Mouse (Mus musculus) Muller cell, postnatal 12 days (primary cell): Measurements from ENCODE around the gene Reps1.
"Not testable (repeated sequence)": the region's sequence is repeated elsewhere in the genome, so short reads cannot be mapped to it uniquely, and the experiment has no call there.

Experiments
- DNase-seq: peaks from one replicate; pipeline ENCODE4 v3.0.0-alpha.2; 2015; ENCODE audit errors: inconsistent ontology term

Gene Reps1

DNA sequence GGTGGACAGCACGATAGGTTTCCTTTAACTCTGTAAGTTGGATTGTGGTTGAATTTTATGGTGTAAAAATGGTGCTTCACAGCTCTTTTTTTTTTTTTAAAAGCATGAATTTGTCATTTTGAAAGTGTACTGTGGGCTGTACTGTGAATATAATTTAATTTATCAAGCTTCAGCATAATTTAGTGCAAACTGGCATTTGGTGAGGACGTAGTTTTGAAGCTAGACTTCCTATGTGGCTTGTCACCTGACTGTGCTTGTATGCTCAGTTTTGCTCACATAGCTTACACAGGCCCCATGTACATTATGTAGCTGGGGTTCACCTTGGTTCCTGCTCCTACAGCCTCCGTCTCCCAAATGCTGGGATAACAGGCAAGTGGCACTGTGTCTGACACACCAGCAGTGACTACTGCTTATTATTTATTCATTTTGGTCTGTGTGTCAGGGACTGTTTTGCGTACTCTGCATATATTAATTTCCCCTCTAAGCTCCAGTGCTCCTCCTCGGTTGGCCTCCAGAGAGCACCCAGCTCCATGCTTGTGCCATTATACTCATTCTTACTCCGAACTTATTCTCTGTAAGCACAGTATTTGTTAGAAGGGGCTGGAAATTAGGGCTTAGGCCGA is 9.1 kb downstream of the Reps1 start:
- DNase-seq: no peak

GRCm38 (mm10) chr10:18066031-18066439 is 10.4 kb downstream of the Reps1 start:
- no peak for DNase-seq

GRCm38 (mm10) chr10:18067761-18068446 is 12.2 kb downstream of the Reps1 start:
- no peak for DNase-seq

DNA sequence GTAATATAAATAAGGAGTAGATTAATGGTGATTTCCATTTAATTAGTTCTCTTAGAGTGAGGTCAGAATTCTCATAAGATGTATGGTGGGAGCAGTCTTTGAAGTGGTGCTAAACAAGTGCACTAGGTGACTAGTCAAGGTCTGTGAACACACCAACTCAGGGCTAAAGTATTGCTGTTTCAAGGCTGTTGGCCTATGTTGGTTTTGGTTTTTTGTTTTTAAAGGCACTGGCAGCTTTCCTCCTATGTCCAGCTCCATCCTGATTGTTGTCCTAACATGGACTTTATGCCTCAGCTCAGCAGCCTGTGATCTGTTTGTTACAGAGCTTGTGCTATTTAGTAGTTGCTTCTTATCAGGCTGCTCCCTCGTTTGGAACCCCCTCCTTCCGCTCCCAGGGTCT is 13.2 kb downstream of the Reps1 start:
- DNase-seq: no peak

DNA sequence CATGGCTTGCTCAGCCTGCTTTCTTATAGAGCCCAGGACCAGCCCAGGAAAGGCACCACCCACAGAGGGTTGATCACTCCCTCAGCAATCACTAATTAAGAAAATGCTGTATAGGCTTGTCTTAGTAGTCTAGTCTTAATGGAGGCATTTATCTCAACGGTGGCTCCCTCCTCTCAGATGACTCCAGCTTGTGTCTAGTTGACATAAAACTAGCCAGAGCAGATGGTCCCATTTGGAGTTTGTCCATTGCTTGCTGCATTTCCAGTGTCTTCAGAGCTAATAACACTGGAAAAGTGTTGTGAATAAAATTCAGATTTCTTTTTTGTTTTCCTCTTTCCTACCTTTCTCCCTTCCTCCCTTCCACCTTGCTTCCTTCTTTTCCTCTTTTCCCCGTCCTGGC is 13.9 kb downstream of the Reps1 start:
- DNase-seq: no peak

DNA sequence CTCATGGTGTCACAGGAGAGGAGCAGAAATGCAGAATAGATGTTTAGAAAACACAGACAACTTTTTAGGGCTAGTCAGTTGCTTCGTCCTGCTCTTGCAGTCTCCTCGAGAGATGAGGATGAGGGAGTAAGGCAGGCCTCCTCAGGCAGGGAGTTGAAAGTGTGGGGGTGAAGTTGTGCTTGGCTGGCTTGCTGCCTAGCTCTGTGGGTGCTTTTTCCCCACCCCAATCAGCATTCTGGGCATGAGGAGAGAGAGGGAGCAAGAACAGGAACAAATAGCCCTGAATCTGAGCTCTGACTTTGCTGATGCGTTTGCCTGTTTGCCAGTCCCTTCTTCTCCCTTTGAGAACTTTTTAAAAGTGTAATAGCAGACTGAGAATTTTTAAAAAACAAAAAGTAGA is 14.5 kb downstream of the Reps1 start:
- peak; percentile 32 for DNase-seq

- DNase-seq: no peak
Measured at GRCm38 (mm10) chr10:18070616-18071015, 15.0 kb downstream of the Reps1 start.

DNA sequence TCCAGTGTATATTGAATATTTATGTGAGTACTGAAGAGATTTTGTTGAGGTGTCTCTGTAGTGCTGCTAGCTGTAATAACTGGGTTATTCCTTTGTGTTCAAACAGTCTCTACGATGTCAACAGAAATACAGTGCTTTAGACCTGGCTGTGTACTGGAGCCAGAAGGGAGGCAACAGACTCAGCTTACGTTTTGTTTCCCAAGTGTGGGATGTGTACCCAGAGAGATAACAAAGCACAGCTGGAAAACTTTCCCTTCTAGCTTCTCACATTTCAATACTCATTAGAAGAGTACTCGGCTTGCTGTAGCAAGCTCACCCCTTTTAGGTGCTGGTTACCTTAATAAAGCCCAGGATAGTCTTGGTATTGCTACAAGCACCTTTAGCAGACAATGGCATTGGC is 17.2 kb downstream of the Reps1 start:
- no peak for DNase-seq

DNA sequence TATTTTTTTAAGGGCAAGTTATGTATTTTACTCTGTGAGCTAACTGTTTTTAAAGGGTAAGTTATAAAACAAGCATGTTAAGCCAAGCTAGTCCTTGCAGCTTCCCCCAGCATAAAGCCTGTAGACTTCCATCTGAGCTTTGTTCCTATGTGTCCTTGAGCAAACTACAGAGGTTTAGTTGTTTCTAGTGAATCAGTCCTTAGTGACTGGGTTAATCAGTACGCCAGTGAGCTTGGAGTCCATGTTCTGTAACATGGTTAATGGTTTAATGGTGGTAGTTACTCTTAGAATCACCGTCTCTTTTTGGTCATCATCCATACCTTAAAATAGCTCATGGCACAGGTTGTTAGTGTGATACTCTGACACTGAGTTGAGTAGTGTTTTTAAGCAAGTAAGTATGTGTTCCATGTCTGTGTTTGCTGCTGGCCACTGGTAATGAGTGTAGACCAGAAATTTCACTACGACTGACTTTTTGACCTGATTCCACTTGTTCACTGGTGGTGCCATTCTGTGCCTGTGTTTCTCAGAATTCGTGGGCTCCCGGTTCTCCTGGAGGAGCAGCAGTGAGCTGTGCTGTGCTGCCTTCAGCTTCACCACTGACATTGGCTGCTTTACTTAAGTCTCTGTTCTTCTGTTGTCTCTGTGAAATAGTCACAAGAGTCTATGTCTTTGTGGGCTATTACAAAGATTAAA is 18.9 kb downstream of the Reps1 start:
- DNase-seq: no peak

- DNase-seq: no peak
Measured at GRCm38 (mm10) chr10:18075845-18076244, 20.2 kb downstream of the Reps1 start.

GRCm38 (mm10) chr10:18081536-18081935 is 25.9 kb downstream of the Reps1 start:
- peak; percentile 51 for DNase-seq

GRCm38 (mm10) chr10:18082772-18083171 is 27.1 kb downstream of the Reps1 start:
- no peak for DNase-seq

DNA sequence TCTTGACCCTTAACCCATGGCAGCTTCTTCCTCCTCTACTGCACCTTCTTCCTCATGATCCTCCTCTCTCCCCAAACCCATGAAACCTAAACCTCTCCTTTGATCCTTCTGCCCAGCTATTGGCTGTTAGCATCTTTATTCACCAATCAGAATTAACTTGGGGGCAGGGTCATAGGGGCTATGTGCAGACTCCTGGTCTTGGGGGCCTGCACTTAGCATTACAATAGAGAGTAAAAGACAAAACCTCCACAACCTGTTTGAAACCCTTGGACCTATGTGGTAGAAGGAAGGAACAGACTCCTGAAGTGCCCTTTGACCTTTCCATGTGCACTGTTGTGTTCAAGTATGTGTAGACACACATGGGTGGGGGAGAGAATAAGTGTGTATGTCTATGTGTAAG is 35.0 kb downstream of the Reps1 start:
- DNase-seq: no peak

- DNase-seq: no peak
Measured at GRCm38 (mm10) chr10:18102166-18102565, 46.5 kb downstream of the Reps1 start.

- DNase-seq: peak; percentile 38
Measured at GRCm38 (mm10) chr10:18107471-18107870, 51.8 kb downstream of the Reps1 start.

DNA sequence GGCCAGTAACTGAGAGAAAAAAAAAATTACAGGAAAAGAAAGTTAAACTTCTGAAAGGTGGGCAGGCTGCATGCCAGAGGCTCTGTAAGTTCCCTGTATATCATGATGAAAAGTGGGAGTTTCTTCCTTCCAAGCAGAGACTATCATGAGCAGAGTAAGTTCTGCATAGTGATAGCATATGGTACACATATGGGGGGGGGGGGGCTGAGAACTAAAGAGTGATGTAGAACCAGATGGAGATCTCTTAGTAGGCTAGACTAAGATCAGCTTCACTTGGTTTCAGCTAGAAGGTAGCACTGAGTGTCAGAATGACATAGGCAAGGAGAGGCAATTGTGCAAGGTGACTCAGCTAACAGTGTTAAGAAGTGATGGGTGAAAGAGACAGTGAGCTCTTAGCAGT is 55.3 kb downstream of the Reps1 start:
- DNase-seq: no peak

- DNase-seq: no peak
Measured at GRCm38 (mm10) chr10:18113473-18114093, 57.9 kb downstream of the Reps1 start.

- no peak for DNase-seq
Measured at GRCm38 (mm10) chr10:18118336-18118735, 62.7 kb downstream of the Reps1 start.

GRCm38 (mm10) chr10:18130276-18130675 is 74.6 kb downstream of the Reps1 start:
- no peak for DNase-seq

DNA sequence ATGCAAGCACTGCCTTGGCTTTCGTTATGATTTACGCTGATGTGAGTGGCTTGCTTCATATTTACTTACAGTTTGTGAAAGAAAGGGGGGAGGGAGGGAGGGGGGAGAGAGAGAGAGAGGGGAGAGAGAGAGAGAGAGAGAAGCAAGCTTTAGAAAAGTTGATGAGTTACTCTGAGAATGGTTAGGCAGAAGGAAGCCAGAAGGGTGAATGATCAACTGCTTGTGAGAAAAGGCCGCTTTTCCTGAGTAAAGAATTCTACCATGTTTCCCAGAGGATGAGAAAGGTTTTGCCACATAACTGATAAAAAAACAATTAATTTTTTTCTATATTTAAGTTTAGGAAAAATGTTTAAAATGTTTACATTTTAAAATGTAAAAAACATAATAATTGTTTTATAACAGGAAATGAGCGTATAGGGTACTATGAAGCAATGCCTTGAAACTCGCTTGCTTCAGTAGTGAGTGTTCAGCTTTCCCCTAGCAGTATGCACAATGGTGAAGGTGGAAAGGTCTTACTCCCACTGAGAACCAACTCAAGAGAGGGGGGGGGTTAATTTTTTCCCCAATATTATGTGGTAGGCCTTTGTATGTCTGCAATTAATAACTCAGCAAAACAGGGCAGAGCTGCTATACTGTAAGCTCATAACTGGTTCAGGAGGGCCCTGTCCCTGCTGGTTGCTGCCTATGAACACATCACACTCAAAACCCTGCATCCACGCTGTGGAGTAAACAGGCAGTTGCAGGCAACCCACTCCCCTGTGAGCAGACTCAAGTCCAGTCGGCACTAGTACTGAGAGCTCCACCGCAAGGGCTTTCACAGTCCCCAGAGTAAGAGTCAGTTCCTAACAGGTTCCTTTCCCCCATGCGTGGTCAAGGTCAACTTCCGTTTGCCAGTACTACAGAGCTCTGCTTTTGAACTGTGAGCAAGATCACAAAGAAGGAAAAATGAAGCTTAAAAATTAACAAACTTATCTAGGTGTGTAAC is 76.3 kb downstream of the Reps1 start:
- DNase-seq: no peak

DNA sequence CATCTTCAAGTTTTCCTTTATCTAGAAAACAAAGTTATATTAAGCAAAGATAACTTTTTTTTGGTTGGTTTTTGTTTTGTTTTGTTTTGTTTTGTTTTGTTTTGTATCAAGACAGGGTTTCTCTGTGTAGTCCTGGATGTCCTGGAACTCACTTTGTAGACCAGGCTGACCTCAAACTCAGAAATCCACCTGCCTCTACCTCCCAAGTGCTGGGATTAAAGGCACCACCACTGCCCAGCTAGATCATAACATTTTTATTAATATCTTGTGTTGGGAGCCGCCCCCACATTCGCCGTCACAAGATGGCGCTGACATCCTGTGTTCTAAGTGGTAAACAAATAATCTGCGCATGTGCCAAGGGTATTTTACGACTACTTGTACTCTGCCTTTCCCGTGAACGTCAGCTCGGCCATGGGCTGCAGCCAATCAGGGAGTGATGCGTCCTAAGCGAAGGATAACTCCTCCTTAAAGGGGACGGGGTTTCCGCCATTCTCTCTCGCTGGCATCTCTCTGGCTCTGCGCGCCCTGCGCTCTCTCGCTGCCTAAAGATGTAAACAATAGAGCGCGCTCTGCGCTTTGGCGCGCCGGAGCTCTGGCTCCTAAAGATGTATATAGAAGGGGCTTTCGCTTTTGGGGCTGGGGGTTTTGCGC is 83.3 kb downstream of the Reps1 start:
- not testable (repeated sequence) for DNase-seq
